Mouse (Mus musculus) right cerebral cortex, postnatal 10 days (tissue): Measurements from ENCODE around the gene Atf2.
"Not testable (repeated sequence)": the region's sequence is repeated elsewhere in the genome, so short reads cannot be mapped to it uniquely, and the experiment has no call there.

Experiments
- DNase-seq, 2 experiments: peaks; one replicate each; pipeline ENCODE4 v3.0.0; 2021; ENCODE audit warnings: low spot score in 2 of 2

The Atf2 gene

GRCm38 (mm10) chr2:73892464-73893296 is at the start of gene Atf2:
Gene Atf2 (minus strand): TSS chr2:73892639.
- DNase-seq, result peak; percentile 100

- DNase-seq, result no peak
Measured at GRCm38 (mm10) chr2:73941281-73941680, 48.8 kb upstream of the Atf2 start.

GRCm38 (mm10) chr2:73940471-73940870 is 48.0 kb upstream of the Atf2 start:
- no peak for DNase-seq

- DNase-seq, result no peak
Measured at GRCm38 (mm10) chr2:73938896-73939295, 46.5 kb upstream of the Atf2 start.

GRCm38 (mm10) chr2:73932676-73933313 is 40.4 kb upstream of the Atf2 start:
- DNase-seq, result peak; percentile 59 to 67

DNA sequence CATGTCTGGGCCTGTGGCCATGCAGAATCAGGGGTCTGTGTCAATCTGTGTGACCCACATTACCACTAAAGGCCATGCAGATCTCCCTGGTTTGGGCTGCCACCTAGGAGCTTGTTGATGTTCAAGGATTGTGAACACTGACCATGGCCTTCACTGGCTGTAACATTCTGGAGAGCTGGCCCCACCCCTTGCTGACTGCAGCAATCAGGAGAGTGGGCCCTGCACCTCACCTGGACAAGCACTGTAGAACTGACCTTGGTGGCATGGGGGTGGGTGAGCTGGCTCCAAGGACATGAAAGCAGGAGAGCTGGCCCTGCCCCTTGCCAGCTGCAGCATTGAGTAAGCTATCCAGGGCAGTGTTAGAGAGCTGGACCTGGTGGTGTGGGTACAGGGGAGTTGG is 35.3 kb upstream of the Atf2 start:
- DNase-seq, result no peak

- no peak for DNase-seq
Measured at GRCm38 (mm10) chr2:73925539-73925938, 33.1 kb upstream of the Atf2 start.

DNA sequence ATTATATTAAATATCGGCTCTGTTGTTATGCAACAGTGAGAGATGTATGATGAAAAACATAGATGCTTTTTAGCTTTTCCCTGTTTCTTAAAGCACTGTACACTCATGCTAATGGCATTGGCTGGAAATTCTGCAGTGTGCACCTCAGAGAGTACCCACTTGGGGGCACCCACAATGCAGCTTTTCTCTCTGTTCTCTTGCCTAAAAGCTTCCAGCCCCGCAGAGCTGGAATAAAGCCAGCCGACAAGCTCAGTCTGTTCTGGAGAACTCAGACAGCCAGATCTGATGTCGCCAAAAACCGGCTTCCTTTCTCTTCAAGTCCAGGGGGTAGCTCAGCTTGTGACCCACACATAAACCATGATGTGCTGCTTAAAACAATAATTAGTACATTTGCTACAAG is 32.6 kb upstream of the Atf2 start:
- DNase-seq, result peak; percentile 94 to 96

- DNase-seq, result peak; percentile 64 to 70
Measured at GRCm38 (mm10) chr2:73919642-73920041, 27.2 kb upstream of the Atf2 start.

- no peak for DNase-seq
Measured at GRCm38 (mm10) chr2:73912264-73912663, 19.8 kb upstream of the Atf2 start.

DNA sequence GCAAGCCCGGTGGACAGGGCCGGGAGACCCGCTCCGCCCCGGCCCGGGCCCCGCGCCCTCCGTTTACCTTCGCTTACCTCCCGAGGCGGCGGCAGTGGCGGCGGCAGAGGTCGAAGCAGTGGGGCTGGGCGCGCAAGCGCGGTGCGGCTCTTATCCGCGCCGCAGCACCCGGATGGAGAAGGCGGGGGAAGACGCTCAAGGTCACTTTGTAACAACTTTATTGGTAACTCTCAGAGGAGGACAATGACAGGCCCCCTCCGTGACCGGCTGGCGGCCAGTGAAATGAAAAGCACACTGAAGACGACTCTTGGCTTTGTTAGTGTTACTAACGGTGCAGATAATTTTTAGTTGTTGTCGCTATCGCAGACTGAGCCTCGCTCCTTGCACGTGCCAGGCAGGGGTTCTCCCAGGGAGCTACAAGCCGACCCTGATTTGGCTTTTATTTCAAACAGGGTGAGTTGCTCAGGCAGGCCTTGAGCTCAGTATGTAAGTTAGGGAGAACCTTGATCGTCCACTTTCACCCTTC is 18.8 kb upstream of the Atf2 start, which contains the start of gene Atp5g3:
Gene Atp5g3 (minus strand): TSS at position 152 of the 526 bp plus-strand sequence.
- peak; percentile 93 to 94 for DNase-seq

DNA sequence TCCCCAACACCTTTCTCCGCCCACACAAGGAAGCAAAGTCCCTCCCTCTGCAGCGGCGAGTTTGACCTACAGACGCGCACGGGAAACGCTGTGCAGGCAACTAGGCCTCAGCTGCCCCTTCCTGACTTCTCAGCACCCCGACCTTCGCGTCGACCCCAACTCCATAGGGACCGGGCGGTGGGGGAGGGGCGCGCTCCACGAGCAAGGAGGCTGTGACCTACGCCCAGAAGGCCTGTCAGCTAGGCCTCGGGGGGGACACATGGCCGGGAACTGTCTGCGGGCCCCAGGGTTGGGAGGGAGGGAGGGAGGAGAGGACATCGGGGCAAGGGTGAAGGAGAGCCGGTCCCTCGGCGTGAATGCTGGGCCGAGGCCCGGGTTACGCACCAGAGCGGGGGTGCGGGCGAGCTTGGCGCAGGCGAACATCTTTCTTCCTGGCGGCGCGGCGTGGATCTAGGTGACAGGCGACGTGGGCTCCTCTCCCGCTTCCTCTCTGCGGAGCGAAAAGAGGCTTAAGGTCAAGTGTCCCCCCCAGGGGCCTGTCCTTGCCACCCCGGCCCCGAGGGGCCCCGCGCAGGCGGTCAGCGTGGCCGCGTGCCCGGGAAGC is 18.2 kb upstream of the Atf2 start:
- DNase-seq, result peak; percentile 63 to 70

DNA sequence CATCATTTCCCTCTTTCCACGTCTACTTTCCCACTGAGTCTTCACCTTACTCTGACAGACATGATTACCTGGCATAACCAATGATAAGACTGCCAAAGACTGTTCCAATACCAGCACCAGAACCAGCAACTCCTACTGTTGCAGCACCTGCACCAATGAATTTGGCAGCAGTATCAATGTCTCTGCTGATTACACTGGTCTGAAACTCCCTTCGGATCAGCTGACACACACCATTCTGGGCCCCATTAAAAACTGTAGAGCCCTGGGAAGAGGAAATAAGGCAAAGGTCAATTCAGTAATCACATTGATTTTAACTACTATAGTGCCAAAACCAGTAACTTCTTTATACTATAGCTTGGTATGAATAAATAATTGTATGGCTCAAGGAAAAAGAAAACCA is 16.7 kb upstream of the Atf2 start:
- DNase-seq, result no peak

DNA sequence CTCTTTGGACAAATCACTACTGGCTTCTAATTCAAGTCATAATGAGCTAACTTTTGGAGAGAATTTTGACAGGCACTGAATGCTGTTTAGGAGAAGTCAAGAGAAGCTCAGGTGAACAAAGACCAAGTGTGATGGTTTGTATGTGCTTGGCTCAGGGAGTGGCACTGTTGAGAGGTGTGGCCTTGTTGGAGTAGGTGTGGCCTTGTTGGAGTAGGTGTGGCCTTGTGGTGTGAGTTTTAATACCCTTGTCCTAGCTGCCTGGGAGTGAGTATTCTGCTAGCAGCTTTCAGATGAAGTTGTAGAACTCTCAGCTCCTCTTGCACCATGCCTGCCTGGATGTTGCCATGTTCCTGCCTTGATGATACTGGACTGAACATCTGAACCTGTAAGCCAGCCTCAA is 12.2 kb upstream of the Atf2 start:
- not testable (repeated sequence) for DNase-seq

- DNase-seq, result no peak
Measured at GRCm38 (mm10) chr2:73903536-73903935, 11.1 kb upstream of the Atf2 start.

DNA sequence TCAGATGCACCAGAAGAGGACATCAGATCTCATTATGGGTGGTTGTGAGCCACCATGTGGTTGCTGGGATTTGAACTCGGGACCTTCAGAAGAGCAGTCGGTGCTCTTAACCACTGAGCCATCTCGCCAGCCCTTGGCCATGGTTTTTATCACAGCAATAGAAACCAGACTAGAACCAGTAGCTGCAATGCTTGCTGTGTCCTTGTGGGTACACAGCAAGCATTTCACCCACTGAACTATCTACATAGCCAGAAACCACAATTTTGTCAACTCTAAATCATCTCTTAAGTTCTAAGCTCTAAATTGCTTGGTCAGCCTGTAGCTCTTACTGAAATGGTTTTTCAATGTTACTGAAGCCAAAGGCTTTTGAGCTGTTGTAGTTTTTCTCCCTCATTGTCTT is 9.9 kb upstream of the Atf2 start:
- DNase-seq, result not testable (repeated sequence)

DNA sequence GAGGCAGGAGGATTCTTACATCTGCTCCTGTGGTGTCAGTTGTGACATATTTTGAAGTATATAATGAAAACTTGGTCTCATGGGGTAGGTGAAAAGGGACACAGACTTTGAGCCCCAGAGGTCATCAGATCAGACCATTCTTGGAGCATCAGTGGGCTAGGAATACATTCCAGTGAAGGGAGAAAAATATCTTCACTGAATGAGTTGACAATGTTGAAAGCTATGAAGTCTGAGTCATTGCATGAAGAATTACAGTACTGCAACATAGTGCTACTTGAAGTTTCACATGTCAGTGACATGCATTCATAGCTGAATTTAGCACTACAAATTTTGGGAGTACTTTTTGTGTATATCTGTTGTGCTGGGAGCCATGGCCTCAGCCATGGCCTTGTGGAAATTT is 8.7 kb upstream of the Atf2 start:
- DNase-seq, result no peak

- DNase-seq, result no peak
Measured at GRCm38 (mm10) chr2:73900364-73900763, 7.9 kb upstream of the Atf2 start.

DNA sequence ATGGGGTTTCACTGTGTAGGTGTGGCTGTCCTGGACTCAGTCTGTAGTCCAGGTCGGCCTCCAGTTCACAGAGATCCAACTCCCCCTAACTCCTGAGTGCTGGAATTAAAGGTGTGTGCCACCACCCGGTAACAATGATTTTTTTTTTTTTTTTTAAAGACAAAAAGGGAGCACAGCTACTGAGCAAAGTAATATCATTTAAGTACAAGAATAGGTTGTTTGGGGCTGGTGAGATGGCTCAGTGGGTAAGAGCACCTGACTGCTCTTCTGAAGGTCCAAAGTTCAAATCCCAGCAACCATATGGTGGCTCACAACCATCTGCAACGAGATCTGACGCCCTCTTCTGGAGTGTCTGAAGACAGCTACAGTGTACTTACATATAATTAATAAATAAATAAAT is 4.5 kb upstream of the Atf2 start:
- not testable (repeated sequence) for DNase-seq

- peak in 1 of 2 experiments; percentile 42 for DNase-seq
Measured at GRCm38 (mm10) chr2:73893473-73894270, 1.2 kb upstream of the Atf2 start.

- no peak for DNase-seq
Measured at GRCm38 (mm10) chr2:73891701-73892463, 557 bp downstream of the Atf2 start.
